Mouse (Mus musculus): Measurements from ENCODE around the gene Vmn2r10.
"Not testable (repeated sequence)": the region's sequence is repeated elsewhere in the genome, so short reads cannot be mapped to it uniquely, and the experiment has no call there.

Gene Vmn2r10

DNA sequence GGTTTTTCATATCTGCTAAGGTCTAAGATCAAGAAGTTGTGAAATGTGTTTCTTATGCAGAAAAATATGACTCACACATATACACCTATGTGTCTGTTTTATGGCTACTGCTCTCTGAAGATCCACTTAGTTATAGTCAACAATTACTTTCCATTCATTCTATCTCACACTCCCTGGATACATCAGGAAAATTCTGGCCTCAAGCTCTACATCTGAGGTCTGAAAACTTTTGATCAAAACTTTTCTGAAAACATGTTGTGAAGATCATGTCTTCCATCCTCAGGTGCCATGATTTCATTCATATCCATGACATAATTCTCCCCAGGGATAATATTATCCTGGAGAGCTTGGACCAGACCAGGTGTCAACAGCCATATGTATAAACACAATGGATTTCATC, at the start of gene Vmn2r10:
TSS of gene Vmn2r10 (minus strand) at position 101 of the 400 bp plus-strand sequence.
- DNase-seq: not testable (repeated sequence)

DNA sequence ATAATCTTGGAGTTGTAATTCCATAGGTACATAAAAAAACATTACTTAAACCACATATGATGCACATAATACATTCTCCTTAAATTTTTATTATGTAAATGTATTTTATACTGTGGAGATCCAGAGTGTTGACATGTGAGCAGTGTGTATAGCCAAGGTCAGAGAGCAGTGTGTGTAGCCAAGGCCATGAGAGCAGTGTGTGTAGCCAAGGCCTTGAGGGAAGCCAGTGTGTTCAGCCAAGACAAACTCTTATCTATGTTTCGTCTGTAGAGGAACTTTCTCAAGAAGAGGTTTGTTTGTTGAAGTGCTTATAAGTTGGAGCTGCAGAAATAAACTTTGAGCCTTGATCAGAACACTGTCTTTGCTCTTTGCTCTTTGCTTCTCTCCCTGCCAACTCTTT, 49.0 kb upstream of the Vmn2r10 start:
- DNase-seq: no peak

DNA sequence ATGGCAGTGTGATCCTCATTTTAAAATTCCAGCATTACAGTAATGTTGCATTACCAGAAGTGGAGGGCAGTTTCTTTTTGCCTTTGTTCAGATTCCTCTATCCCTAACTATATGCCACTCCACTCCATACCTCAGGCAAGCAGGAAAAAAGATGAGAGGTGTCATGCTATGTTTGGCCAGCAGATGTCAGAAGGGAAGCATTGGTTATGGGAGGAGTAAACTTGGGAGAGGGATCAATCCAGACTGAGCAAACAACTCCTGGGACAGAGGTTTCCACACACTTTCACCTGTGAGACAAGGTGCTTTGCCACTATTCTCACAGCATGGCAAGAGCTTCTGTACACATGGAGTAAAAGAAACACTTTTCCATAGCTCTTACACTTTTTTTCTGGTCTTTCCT, 26.3 kb upstream of the Vmn2r10 start:
- DNase-seq: no peak

DNA sequence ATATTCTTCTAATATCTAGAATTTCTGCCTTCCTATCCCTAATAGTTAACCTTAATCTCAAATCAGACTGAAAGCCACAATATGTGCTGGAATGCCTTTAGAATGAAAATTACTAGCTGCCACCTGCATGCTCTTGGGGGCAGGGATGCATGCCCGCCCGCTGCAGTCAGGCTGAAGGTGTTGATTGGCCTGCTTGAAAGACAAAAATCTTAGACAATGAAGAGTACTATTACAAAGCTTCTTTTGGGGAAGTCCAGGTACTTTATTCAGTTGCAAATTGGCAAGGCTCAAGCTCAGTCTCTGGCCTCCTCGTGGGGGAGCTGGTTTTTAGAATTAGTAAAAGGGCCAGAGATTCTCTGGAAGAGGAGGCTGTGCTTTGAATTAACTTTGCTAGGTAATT, 17.4 kb downstream of the Vmn2r10 start:
- DNase-seq: no peak

Measured in cerebellum, adult 8-10 months (tissue).